Mouse (Mus musculus) kidney, embryonic 16.5 days (tissue): Measurements from ENCODE around the gene Galk1. TPM values are rescaled to one million over a fixed set of nuclear protein-coding genes. Genes with fewer than 3 reads are reported as not detected.
A peak's percentile ranks its signal among the peaks of the same experiment; 100 is the strongest.

Source experiments
- ATAC-seq: fragments of 200-750 bp; cut with Nextera tagmentation; 2 replicates; pipeline ENCODE4 v1.8.0; 2017; ENCODE audit warnings: moderate TSS enrichment; ENCODE audit not compliant: low FRiP score, low TSS enrichment
- H3K27ac ChIP-seq: fragments of 300-500 bp; sonication (generic); 2 replicates; pipeline ENCODE4 v1.5.1; 2014; ENCODE audit warnings: low read length
- H3K27me3 ChIP-seq: fragments of 300-500 bp; sonication (generic); 2 replicates; pipeline ENCODE4 v1.6.1; 2014; ENCODE audit warnings: low read length, control low read depth, mixed read lengths; ENCODE audit not compliant: insufficient read depth
- H3K36me3 ChIP-seq: fragments of 300-500 bp; sonication (generic); 2 replicates; pipeline ENCODE4 v1.6.1; 2014; ENCODE audit warnings: low read length, control low read depth, mixed read lengths; ENCODE audit not compliant: insufficient read depth
- H3K4me1 ChIP-seq: fragments of 300-500 bp; sonication (generic); 2 replicates; pipeline ENCODE4 v1.6.1; 2014; ENCODE audit warnings: low read length, control low read depth, mixed read lengths; ENCODE audit not compliant: insufficient read depth
- H3K4me2 ChIP-seq: fragments of 300-500 bp; sonication (generic); replicated peaks from 2 replicates; pipeline ENCODE4 v1.6.1; 2014; ENCODE audit warnings: low read depth, low read length
- H3K4me3 ChIP-seq: fragments of 300-500 bp; sonication (generic); 2 replicates; pipeline ENCODE4 v1.5.1; 2014; ENCODE audit warnings: mild to moderate bottlenecking, low read length
- H3K9ac ChIP-seq: fragments of 300-500 bp; sonication (generic); replicated peaks from 2 replicates; pipeline ENCODE4 v1.6.1; 2014; ENCODE audit warnings: low read length
- H3K9me3 ChIP-seq: fragments of 300-500 bp; sonication (generic); 2 replicates; pipeline ENCODE4 v1.6.1; 2016; ENCODE audit warnings: low read length, control low read depth
- WGBS: fragments of 180-500 bp; shearing (Covaris S2); extraction: QIAGEN DNeasy Blood & Tissue Kit; methylation state at CpG from one replicate; pipeline ENCODE4 v1.1.7; 2014; 5-methylcytosine and 5-hydroxymethylcytosine counted together
- polyA plus RNA-seq: library from polyadenylated mRNA; unstranded; fragments of >200 nt; fragmentation: Nextera tagmentation; extraction: Ambion mirVana; gene quantifications from 2 replicates; pipeline ENCODE4 v1.2.1, GENCODE M21; 2015

Galk1 gene
- polyA plus RNA-seq, 1 experiment from 2014 or later, result 240 TPM

DNA sequence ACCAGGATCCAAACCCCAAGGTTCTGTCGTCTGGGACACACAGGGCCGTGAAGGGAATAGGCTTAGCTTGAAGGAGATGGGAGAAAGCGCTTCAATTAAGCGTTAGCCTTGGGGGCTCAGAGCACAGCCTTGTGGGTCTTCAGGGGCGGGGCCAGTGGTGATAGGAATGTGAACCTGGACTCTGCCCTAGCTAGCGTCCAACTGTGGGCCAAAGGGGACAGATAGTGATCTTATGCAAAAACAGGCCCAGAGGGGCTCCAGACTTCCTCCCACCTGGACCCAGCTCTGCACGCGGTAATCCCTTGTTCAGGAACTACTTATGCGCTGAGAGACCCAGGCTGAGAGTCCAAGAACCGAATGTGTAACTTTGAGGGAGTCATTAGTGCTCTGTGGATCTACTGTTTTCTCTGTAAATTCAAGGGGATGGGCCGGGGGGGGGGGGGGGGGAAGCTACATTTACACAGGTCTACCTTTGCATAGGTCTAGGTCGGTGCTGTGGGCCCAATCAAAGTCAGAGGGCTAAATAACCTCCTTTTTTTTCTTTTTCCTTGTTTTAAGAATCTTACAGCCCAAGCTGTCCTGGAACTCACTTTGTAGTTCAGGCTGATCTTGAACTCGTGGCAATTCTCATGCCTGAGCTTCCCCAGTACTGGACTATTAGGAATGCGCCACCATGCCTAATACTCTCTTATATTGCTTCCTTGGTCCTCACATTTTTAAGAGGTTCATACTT lies 824 bp downstream of the Galk1 start:
- Histone ChIP-seq H3K27me3 (no peaks in the 10 kb centered on the region), H3K4me2 (peak overlapping the region; percentile 65), H3K9me3 (no peaks in the 10 kb centered on the region), H3K9ac (peak overlapping the region; percentile 89), H3K4me3 (peak overlapping the region; percentile 75), H3K27ac (peak overlapping the region; percentile 94), H3K4me1 (peaks cover 15% of the 10 kb centered on the region), H3K36me3 (peaks cover 29% of the 10 kb centered on the region)
- WGBS, result 24% methylated on average over 14 of the region's 14 CpGs
- peak; percentile 6; the same call in 1 of the 2 replicates for ATAC-seq

DNA sequence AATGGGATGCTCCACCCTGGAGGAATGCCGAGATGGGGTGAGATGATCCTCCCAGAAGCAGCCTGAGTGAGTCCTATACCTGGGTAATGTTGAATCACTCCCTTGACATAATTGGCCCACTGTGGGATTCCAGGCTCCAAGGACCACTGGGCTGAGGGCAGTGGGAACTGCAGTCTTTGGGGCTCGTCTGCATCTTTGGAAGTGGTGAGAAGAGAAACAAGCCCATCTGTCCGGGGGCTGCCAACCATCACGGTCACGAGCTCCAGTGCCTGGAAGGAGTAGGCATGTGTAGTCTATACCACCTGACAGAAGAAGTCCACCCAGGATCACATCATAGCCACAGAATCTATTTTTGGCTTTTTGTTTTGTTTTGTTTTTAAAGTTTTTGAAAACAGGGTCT lies 1.6 kb downstream of the Galk1 start:
- Histone ChIP-seq H3K4me2 (no peak overlapping the region), H3K36me3 (peaks cover 29% of the 10 kb centered on the region), H3K27me3 (no peaks in the 10 kb centered on the region), H3K9me3 (no peaks in the 10 kb centered on the region), H3K4me1 (peaks cover 20% of the 10 kb centered on the region), H3K27ac (no peak overlapping the region; the same call in 1 of the 2 replicates), H3K4me3 (no peak overlapping the region), H3K9ac (peak overlapping the region; percentile 89)
- no peak for ATAC-seq
- 88% methylated on average over 5 of the region's 5 CpGs for WGBS

DNA sequence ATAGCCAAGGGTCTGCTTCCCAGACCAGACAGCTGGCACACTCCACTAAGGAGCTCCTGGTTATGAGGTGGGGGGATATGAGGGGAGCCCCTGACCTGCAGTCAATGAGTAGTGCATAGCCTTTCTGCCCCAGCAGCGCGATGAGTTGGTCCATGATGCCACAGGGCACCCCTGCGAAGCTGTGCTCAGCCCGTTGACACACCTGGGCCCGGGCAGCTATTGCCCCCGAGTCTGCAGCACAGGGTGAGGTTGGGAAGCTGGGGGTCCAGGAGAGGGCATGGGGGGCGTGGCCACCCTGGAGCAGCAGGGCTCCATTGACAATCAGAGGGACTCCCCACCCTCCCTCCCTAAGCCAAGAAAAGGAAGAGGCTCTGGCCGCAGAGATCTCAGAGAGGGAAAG lies 2.4 kb downstream of the Galk1 start:
- WGBS, result 93% methylated on average over 8 of the region's 8 CpGs
- ATAC-seq, result no peak

DNA sequence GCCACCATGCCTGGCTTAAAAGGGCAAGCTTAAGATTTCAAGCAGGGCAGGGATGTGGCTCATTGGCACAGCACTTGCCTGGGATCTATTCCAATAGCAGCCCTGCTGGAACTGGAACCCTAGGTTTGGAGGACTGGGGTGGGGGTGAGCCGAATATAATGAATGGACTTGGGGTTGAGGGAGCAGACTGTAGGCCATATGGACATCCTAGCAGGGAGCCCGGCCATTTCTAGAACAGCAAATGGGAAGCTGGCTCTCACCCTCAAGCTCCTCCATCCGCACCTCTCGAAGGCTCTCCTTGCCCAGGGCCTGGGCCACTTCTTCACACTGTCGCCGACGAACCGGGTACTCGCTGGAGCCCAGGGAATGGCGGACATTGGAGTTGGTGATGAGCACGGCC lies 2.9 kb downstream of the Galk1 start:
- Histone ChIP-seq H3K36me3 (peaks cover 29% of the 10 kb centered on the region), H3K4me2 (no peak overlapping the region), H3K4me3 (no peak overlapping the region), H3K27me3 (no peaks in the 10 kb centered on the region), H3K27ac (no peak overlapping the region), H3K9ac (no peak overlapping the region), H3K9me3 (no peaks in the 10 kb centered on the region), H3K4me1 (peaks cover 31% of the 10 kb centered on the region)
- 92% methylated on average over 11 of the region's 11 CpGs for WGBS
- no peak for ATAC-seq

More for the DNA sequence above, 2.4 kb downstream of the Galk1 start:
- Histone ChIP-seq H3K4me1 (peaks cover 28% of the 10 kb centered on the region), H3K27ac (no peak overlapping the region), H3K9ac (no peak overlapping the region), H3K9me3 (no peaks in the 10 kb centered on the region), H3K4me3 (no peak overlapping the region), H3K4me2 (no peak overlapping the region), H3K36me3 (peaks cover 29% of the 10 kb centered on the region), H3K27me3 (no peaks in the 10 kb centered on the region)

DNA sequence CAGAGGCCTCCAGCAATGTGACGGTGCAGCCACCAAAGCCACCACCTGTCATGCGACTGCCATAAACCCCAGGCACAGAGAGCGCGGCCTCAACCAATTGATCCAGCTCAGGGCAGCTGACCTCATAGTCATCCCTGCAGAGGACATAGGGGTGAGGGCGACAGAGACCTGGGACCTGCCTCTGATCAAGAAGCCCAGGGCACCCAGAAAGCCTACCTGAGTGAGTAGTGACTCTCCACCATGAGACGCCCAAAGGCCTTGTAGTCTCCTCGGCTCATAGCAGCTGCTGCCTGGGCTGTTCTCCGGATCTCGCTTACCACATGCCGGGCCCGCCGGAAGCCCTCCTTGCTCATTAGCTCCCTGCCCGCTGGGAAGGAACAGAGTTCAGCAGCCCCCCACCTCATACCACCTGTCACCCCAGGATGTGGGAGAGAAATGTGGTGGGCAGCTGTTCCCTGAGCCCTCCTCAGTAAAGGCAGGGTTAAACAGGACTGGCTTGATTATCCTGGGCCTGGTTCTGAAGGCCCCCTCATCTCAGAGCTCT lies 3.6 kb downstream of the Galk1 start:
- no peak overlapping the region for H3K27ac ChIP-seq
- peaks cover 36% of the 10 kb centered on the region for H3K4me1 ChIP-seq
- no peak for ATAC-seq
- no peaks in the 10 kb centered on the region for H3K9me3 ChIP-seq
- no peak overlapping the region for H3K9ac ChIP-seq
- H3K4me2 ChIP-seq, result no peak overlapping the region
- no peaks in the 10 kb centered on the region for H3K27me3 ChIP-seq
- H3K4me3 ChIP-seq, result no peak overlapping the region
- H3K36me3 ChIP-seq, result peaks cover 29% of the 10 kb centered on the region
- 88% methylated on average over 13 of the region's 13 CpGs for WGBS

DNA sequence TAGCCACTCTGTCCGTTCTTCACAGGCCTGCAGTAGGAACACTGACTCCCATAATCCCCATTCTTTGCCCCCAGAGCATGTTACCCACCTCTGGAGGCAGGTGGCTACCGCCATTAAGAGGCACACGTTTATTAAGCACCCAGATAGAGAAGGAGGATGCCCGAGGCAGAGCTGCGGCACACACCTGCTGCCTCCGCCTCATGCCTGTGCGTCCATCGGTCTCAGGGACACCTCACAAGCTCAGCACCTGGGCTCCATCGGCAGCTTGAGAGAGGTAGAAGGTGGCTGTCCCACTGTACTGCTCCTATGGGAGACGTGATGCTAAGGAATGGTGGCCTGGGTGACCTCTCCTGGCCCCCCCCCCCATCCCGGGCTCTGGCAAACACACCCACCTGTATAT lies 4.1 kb downstream of the Galk1 start:
- ATAC-seq, result no peak
- WGBS, result 90% methylated on average over 11 of the region's 11 CpGs
- H3K36me3 ChIP-seq, result peaks cover 29% of the 10 kb centered on the region
- no peaks in the 10 kb centered on the region for H3K9me3 ChIP-seq
- no peak overlapping the region for H3K4me2 ChIP-seq
- H3K27ac ChIP-seq, result no peak overlapping the region
- peaks cover 36% of the 10 kb centered on the region for H3K4me1 ChIP-seq
- H3K27me3 ChIP-seq, result no peaks in the 10 kb centered on the region
- H3K9ac ChIP-seq, result no peak overlapping the region
- H3K4me3 ChIP-seq, result no peak overlapping the region

DNA sequence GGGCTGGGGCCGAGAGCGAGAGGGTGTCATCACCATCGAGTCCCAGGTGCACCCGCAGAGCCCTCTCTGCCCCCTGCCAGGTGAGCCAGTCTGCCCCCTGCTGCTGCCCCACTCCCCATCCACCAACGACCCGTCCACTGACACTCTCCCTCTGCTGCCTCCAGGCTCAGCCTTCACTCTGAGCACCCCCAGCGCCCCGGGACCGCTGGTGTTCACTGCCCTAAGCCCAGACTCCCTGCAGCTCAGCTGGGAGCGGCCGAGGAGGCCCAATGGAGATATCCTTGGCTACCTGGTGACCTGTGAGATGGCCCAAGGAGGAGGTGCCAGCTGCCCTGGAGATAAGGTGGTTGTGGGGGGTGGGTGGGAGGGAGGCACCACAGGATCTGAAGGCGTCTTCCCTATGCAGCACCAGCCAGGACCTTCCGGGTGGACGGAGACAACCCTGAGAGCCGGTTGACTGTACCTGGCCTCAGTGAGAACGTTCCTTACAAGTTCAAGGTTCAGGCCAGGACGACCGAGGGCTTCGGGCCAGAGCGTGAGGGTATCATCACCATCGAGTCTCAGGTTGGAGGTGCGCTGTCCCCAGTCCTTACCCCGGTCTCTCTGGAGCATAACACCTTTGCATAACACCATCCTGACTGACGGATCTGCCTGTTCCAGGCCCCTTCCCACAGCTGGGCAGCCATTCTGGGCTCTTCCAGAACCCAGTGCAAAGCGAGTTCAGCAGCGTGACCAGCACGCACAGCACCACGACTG lies 5.2 kb downstream of the Galk1 start:
- Histone ChIP-seq H3K4me3 (no peak overlapping the region), H3K4me2 (no peak overlapping the region), H3K27ac (no peak overlapping the region), H3K36me3 (peaks cover 29% of the 10 kb centered on the region), H3K9ac (no peak overlapping the region; the same call in 1 of the 2 replicates), H3K4me1 (peaks cover 29% of the 10 kb centered on the region), H3K9me3 (no peaks in the 10 kb centered on the region), H3K27me3 (no peaks in the 10 kb centered on the region)
- no peak for ATAC-seq
- 87% methylated on average over 28 of the region's 28 CpGs for WGBS

DNA sequence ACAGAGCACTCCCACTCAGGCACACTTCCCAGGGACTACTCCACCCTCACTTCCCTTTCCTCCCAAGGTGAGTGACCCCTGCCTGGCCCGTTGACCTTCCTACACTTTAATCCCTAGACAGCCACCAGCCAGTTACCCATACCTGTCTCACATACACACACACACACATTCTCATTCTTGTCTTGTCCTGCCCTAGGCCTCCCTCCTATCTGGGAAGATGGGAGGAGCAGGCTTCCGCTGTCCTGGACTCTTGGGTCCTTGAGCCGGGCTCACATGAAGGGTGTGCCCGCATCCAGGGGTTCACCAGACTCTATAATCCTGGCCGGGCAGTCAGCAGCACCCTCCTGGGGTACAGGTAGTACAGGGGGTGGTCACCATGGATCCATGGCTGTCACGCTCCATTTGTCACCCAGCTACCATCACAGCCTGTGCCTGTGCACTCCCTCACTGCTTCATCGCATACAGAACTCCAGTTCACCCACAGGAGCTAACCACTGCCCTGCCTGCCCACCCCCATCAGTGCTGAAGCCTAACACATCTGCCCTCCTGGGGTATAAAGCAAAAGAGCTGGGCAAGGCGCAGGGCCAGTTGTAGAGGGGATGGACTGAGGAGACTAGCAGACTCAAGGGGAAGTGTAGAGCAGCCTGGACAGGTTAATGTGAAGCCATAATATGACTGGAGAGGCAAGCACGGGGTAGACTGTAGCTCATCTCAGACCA lies 6.7 kb downstream of the Galk1 start:
- peak; percentile 43 for ATAC-seq
- peak overlapping the region; percentile 72 for H3K4me2 ChIP-seq

DNA sequence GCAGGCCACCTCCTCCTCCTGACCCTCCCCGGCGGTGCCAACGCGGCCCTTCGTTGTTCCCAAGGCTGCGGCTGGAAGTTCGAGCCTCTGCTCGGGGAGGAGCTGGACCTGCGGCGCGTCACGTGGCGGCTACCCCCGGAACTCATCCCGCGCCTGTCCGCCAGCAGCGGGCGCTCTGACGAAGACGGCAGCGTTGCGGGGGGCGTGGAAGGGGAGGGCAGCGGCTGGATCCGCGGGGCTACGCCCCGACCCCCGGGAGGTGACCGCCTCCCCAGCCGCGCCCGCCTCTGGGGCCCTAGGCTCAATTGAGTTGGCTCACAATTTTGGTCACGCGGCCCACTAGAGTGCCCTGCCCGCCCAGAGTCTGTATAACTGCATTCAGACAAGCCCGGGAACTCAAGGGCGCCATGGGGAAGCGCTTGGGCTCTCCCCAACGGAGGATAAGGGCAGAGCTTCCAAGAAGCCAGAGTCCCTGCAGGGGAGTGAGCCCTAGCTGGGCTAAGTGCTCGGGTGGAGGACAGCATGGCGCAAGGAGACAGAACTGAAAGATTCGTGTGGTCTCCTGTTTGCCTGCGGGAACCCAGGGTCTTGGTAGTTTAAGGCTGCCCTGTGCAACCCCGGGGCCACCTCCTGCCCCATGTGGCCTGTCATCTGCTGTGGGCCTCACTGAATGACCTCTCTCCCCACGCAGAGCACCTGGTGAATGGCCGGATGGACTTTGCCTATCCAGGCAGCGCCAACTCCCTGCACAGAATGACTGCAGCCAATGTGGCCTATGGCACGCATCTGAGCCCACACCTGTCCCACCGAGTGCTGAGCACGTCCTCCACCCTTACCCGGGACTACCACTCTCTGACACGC lies 7.4 kb downstream of the Galk1 start:
- peak overlapping the region; percentile 70 for H3K27ac ChIP-seq
- 3% methylated on average over 54 of the region's 54 CpGs for WGBS
- H3K9ac ChIP-seq, result peak overlapping the region; percentile 75
- no peaks in the 10 kb centered on the region for H3K9me3 ChIP-seq
- H3K27me3 ChIP-seq, result no peaks in the 10 kb centered on the region
- peaks cover 21% of the 10 kb centered on the region for H3K4me1 ChIP-seq
- peak; percentile 75 for ATAC-seq
- peak overlapping the region; percentile 41 for H3K4me3 ChIP-seq
- peak overlapping the region; percentile 72 for H3K4me2 ChIP-seq
- H3K36me3 ChIP-seq, result peaks cover 25% of the 10 kb centered on the region

More for the DNA sequence above, 6.7 kb downstream of the Galk1 start:
- Histone ChIP-seq H3K36me3 (peaks cover 29% of the 10 kb centered on the region), H3K9me3 (no peaks in the 10 kb centered on the region), H3K27ac (no peak overlapping the region), H3K4me1 (peaks cover 21% of the 10 kb centered on the region), H3K27me3 (no peaks in the 10 kb centered on the region), H3K4me3 (no peak overlapping the region), H3K9ac (no peak overlapping the region; the same call in 1 of the 2 replicates)
- 48% methylated on average over 9 of the region's 9 CpGs for WGBS
